Mouse (Mus musculus) monocyte, adult 5-6 weeks (primary cell): ENCODE measurements around the gene Camta1. TPM values are rescaled to one million over a fixed set of nuclear protein-coding genes. Genes with fewer than 3 reads are reported as not detected.

ENCODE experiments used
- ATAC-seq: fragments of 153-309, 156-312 bp; replicated peaks from 2 replicates; pipeline ENCODE4 v1.8.0; 2017; ENCODE audit warnings: mild to moderate bottlenecking; ENCODE audit not compliant: low TSS enrichment, insufficient number of reproducible peaks, severe bottlenecking, poor library complexity, low FRiP score
- total RNA-seq: library from RNA; stranded (forward); fragments of 200-1000, 200-491, 200-594 nt; gene quantifications from 3 replicates; pipeline ENCODE4 v1.2.3, GENCODE M21; 2017

The Camta1 gene
- total RNA-seq: 8.8 to 43.8 TPM (median 22.1 TPM) in 3 replicates

DNA sequence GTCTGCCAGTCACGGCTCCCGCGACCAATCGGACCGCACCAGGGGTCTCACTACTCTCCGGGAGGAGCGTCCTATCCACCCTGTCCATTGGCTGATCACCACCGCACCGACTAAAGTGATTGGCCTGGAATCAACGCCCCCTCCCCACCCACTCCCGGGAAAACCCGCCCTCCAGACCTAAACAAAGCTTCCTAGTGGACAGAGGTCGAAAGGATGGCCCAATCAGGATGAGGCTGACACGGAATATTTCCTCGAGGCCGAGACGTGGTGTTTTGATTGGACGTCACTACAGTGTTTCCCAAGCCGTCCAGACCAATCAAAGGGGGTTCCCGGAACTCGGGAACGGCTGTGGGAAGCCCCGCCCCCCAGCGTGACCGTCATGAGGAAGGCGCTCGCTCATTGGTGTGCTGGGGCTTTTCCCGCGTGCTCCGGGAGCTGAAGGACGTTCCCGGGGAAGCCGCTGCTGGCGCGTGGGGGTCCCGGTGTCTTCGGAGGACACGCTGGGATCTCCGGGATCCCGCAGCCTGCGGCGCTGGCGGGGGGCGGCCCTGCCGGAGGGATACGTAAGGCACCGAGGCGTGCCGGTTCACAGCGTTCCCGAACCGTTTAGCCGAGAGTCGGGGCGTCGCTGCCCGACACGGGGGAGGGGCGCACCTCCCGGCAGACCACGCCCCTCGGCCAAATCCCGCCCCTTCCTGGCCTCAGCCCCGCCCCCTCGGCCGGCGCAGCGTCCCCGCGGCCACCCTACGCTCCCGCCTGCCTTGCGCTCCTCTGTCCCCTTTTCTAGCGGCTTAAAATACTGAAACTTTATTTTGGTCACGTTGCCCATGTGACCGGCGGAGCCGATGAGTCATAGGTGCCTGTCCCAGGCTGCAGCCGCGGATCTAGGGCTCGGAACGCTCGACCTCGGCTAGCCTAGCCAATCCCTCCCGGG lies at the start of gene Camta1:
Gene Camta1, minus strand, starts transcription at position 71 of the 934 bp plus-strand sequence.
- ATAC-seq: peak; percentile 87

- no peak for ATAC-seq
Observed at GRCm38 (mm10) chr4:151908809-151909208, 47.1 kb upstream of the Camta1 start.

- ATAC-seq: no peak
Observed at GRCm38 (mm10) chr4:151907577-151908343, 46.1 kb upstream of the Camta1 start.

DNA sequence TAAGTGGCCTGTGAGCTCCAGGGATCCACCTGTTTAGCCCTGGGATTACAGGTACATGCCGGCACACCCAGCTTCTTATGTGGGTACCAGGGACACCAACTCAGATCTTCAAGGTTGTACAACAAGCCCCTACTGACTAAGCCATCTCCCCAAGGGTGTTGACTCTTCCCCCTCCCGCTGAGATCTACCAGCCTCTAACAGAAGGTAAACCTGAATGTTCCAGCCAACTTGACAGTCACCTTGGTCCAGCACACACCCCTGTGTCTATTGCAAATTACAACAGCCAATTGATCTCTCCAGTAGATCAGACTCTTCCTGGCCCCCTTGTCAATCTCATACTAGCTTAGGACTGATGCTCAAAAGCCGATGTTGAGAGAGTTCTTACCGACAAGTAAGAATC lies 43.9 kb upstream of the Camta1 start:
- no peak for ATAC-seq

DNA sequence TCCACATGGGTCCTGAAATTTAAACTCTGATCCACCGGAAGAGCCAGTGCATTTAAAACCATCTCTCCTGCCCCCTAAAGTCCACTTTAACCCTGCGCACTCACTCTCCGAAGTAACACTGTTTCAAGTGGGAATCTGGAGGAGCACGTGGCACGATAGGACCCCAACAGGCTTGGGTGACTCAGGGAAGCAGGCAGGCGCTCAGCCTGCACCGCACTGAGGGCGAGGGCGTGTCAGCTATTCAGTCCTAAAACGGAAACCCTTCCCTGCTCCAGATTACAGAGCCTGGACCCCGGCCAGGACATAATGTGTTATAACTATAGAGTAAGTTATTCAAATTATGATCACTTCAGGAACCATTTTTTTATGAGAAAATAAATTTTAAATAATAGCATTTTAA lies 42.4 kb upstream of the Camta1 start:
- no peak for ATAC-seq

DNA sequence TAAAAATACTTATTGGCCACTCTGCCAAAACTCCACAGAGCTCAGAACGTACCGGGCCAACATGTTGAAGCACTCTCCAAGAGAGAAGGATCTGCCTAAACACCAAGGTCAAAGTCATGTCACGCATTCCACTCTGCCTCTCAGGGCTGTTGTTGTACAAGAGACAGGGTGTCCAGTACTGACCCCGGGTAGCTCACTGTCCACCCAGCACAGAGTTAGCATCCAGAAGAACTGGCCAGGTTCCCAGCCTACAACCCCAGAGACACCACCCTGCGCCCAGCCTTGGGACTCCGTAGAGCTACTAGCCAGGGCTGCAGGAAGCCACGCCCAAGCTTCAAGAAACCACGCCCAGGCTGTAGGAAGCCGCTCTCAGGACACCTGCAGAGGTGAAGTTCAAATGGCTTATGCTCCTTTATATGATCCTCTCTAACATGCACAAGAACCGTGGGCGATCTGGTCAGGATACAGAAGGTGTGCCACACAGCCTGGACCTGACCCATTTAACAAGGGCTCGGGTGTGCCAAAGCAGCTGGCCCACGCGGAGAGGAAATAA lies 41.1 kb upstream of the Camta1 start:
- 0 out of 2 replicates have a peak, but pooled peaks have one; percentile 27 for ATAC-seq

DNA sequence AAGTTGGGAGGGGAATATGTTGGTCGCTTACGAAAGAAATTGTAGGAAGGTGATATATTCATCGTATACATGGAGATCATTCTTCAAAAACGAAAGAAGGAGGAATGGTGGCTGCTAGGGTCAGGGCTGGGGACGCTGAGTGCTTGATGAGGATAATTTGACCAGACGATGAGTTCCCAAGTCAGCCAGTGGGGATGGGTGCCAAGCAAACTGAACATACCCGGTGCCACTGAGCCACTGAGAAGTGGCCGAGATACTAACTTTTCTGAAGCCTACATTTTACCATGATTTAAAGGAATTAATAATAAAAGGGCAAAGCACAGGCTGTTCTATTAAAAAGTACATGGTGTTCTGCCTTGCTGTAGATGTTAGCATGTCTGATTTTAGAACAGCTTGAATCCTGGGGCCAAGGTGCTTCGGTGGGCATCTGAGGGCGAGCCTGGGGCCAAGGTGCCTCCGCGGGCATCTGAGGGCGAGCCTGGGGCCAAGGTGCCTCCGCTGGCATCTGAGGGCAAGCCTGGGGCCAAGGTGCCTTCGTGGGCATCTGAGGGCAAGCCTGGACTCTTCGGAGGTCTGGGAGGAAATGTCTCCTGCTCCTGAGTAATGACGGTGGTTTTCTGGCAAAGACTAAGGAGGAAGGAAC lies 40.5 kb upstream of the Camta1 start:
- no peak for ATAC-seq

DNA sequence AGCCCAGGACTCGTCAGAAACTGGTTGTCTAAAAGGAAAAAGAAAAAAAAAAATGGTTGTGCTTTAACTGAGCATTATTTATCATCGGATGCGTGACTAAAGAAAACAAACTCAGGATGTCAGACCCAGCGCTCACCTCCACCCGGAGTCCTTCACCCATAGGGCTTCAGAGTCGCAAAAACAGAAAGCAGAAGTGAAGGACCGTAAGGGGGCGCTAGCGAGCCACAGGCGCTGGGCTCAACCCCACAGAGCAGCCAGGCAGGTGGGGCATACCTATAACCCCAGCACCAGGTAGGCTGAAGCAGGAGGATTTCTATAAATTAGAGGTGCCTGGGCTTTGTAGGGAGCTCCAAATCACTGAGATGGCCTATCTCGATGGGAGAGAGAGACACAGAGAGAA lies 39.7 kb upstream of the Camta1 start:
- no peak for ATAC-seq

GRCm38 (mm10) chr4:151900735-151901134 lies 39.1 kb upstream of the Camta1 start:
- ATAC-seq: no peak

- ATAC-seq: no peak
Observed at GRCm38 (mm10) chr4:151899707-151900384, 38.2 kb upstream of the Camta1 start.

GRCm38 (mm10) chr4:151898600-151899245 lies 37.0 kb upstream of the Camta1 start:
- no peak for ATAC-seq

DNA sequence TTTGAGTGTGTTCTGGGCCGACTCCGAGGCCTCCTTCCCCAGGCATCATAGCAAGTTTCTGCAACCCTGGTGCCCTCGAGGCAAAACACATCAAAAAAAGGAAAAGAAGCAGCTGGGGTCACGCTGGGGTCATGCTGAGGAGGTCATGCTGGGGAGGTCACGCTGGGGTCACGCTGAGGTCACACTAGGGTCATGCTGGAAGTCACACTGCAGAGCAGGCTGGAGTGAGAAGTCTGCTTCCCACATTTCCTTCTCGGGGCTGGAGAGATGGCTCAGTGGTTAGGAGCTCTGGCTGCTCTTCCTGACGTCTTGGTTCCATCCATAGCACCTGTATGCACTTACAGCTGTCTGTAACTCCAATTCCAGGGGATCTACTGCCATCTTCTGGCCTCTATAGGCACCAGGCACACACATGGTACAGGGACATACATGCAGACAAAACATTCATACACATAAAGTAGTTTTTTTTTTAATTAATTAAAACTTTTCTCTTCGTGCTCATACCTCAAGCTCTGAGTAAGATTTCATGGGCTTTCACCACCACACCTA lies 35.5 kb upstream of the Camta1 start:
- ATAC-seq: no peak

GRCm38 (mm10) chr4:151895624-151896023 lies 33.9 kb upstream of the Camta1 start:
- no peak for ATAC-seq

GRCm38 (mm10) chr4:151894926-151895325 lies 33.2 kb upstream of the Camta1 start:
- no peak for ATAC-seq

GRCm38 (mm10) chr4:151893241-151893640 lies 31.6 kb upstream of the Camta1 start:
- ATAC-seq: no peak

DNA sequence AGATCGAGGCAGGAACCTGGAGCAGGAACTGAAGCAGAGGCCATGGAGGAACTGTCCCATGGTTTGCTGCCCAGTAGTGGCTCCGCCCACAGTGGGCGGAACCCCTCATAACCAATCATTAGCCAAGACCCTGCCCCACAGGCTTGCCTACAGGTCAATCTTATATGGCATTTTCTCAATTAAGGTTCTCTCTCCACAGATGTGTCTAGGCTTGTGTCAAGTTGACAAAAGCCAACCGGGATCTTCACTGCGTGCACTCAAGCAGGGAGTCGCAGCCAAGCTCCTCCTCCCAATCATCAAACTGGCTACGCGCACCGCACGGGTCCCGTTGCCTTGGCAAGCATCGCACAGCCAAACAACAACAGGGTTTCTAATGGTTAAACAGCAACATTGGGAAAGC lies 19.9 kb upstream of the Camta1 start:
- ATAC-seq: no peak

DNA sequence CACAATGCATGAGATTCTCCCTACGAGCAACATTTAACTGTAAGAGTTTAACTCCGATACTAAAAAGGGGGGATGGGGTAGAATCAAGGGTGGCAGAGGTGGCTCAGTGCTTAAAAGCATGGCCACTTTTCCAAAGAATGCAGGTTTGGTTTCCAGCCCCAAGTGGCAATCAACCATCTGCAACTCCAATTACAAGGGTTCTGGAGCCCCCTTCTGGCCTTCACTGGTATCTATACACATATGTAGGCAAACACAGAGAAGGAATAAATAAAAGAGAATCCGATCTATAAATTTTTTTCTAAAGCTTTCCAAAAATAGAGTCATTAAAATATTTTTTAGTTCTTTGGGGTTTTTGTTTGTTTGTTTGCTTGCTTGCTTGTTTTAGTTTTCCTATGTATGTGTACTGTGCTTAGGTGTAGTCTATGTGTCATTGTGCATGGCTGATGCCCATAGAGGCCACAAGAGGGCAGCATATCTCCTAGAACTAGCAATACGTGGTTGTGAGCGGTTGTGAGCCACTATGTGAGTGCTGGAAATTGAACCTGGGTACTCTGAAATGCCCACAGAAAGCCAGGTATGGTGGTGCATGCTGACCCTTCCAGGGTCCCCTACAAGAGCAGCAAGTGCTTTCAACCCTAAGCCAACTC lies 18.5 kb upstream of the Camta1 start:
- ATAC-seq: no peak
